Mouse (Mus musculus) small intestine, adult 2 months (tissue): ENCODE measurements at regions not wholly inside any gene's neighbourhood (a gene's known extent, or its start where the extent isn't known, plus 50 kb on each side); places are given as distances from the start of the nearest gene placed in this dataset.
A peak's percentile ranks its signal among the peaks of the same experiment; 100 is the strongest.

ENCODE experiments used
- H3K27ac ChIP-seq: fragments of 200-500 bp; 2 replicates; pipeline ENCODE4 v1.5.1; 2012; ENCODE audit warnings: low read depth, low read length, control low read depth, inconsistent platforms; ENCODE audit not compliant: insufficient read depth
- H3K27me3 ChIP-seq: fragments of 200-500 bp; 2 replicates; pipeline ENCODE4 v1.6.1; 2012; ENCODE audit warnings: mild to moderate bottlenecking, moderate library complexity, low read length, inconsistent platforms; ENCODE audit not compliant: control insufficient read depth, insufficient read depth
- H3K36me3 ChIP-seq: fragments of 200-500 bp; 2 replicates; pipeline ENCODE4 v1.6.1; 2012; ENCODE audit warnings: mild to moderate bottlenecking, low read length, control low read depth, inconsistent platforms; ENCODE audit not compliant: control insufficient read depth, insufficient read depth
- H3K4me1 ChIP-seq: fragments of 200-500 bp; 2 replicates; pipeline ENCODE4 v1.6.1; 2012; ENCODE audit warnings: low read length, inconsistent platforms, mixed read lengths; ENCODE audit not compliant: control insufficient read depth, insufficient read depth, insufficient read length
- H3K4me3 ChIP-seq: fragments of 200-500 bp; 2 replicates; pipeline ENCODE4 v1.5.1; 2012; ENCODE audit warnings: low read depth, mild to moderate bottlenecking, control low read depth, inconsistent platforms, low read length, moderate library complexity
- CTCF ChIP-seq: fragments of 200-500 bp; IDR thresholded peaks from 2 replicates; pipeline ENCODE4 v1.5.1; 2012; ENCODE audit warnings: low read depth, mild to moderate bottlenecking, control low read depth, inconsistent platforms, low read length, moderate library complexity, mixed read lengths; ENCODE audit not compliant: insufficient replicate concordance, insufficient read length; ENCODE audit errors: extremely low read depth
- POLR2A ChIP-seq: fragments of 200-500 bp; IDR thresholded peaks from 2 replicates; pipeline ENCODE4 v1.6.1; 2012; ENCODE audit warnings: low read depth, mild to moderate bottlenecking, control low read depth, inconsistent platforms, low read length, moderate library complexity
- WGBS: fragments of 180-500 bp; shearing (Covaris S2); methylation state at CpG from one replicate; pipeline ENCODE4 v1.1.7; 2018; 5-methylcytosine and 5-hydroxymethylcytosine counted together

DNA sequence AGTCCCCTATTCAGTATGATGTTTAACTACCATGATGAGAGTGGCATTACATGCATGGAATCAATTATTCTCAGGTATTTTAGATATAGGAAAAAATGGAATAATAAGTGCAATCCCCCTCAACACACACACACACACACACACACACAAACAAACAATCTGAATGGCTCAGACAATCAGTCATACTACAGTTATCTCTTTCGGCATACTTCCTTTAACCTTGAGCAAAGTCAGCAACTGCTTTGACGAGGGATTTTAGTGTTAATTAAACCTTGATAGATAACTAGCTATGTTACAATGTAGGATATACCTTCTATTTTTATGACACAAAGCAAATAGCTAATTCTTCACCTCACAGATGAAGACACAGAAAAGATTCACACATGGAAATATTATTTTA, 312.1 kb downstream of the Tex13c3 start:
- no peak overlapping the region for H3K27ac ChIP-seq
- TF ChIP-seq CTCF = no peak
- TF ChIP-seq POLR2A = no peak
- no peaks in the 10 kb centered on the region for H3K4me1 ChIP-seq
- 24% methylated on average over 2 of the region's 2 CpGs for WGBS
- no peaks in the 10 kb centered on the region for H3K27me3 ChIP-seq
- H3K4me3 ChIP-seq = no peak overlapping the region
- H3K36me3 ChIP-seq = no peaks in the 10 kb centered on the region

- Histone ChIP-seq H3K27me3 (no peaks in the 10 kb centered on the region), H3K4me3 (no peak overlapping the region), H3K4me1 (no peaks in the 10 kb centered on the region), H3K36me3 (no peaks in the 10 kb centered on the region), H3K27ac (no peak overlapping the region)
- 28% methylated on average over 5 of the region's 5 CpGs for WGBS
- TF ChIP-seq CTCF (no peak), POLR2A (no peak)
Observed at GRCm38 (mm10) chrX:19168546-19168945, 312.6 kb downstream of the Tex13c3 start.

- TF ChIP-seq POLR2A (no peak), CTCF (no peak)
- no peak overlapping the region for H3K27ac ChIP-seq
- H3K36me3 ChIP-seq = no peaks in the 10 kb centered on the region
- no peaks in the 10 kb centered on the region for H3K27me3 ChIP-seq
- no peak overlapping the region for H3K4me3 ChIP-seq
- H3K4me1 ChIP-seq = no peaks in the 10 kb centered on the region
- 79% methylated on average over 1 of the region's 1 CpGs for WGBS
Observed at GRCm38 (mm10) chrX:19168111-19168510, 313.0 kb downstream of the Tex13c3 start.

DNA sequence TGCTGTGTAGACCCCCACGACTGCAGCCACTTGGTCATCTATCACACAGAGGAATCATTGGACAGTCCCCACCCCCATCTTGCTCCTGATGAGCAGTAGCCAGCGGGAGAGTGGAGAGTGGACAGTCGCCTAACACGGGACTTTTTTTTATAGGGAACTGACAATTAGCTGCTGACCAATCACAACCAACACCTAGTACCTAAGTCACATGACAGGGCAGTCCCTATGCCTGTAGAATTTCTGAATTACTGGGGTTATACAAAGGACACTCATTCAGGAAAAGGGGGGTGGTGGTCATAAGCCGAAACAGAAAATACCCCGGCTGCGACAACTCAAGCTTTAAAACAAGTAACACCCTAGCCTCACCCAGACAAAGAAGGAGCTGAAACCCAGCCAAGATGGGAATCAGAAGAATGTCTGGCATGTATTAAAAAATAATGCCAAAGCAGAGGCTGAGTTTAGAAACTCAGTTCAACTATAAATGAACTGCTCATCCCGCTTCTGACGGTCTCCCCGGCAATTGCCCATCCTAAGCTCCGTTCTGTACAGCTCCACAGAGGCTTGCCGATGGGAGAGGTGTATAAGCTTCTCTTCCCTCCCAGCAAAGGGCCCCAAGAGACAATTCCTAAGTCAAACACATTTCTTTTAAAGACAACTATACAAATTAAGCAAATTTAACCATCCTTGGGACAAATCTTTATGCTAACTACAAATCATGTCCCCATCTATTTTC, 313.8 kb downstream of the Tex13c3 start:
- peak overlapping the region; percentile 46; the same call in 1 of the 2 replicates for H3K27ac ChIP-seq
- no peaks in the 10 kb centered on the region for H3K4me1 ChIP-seq
- WGBS = 72% methylated on average over 12 of the region's 12 CpGs

DNA sequence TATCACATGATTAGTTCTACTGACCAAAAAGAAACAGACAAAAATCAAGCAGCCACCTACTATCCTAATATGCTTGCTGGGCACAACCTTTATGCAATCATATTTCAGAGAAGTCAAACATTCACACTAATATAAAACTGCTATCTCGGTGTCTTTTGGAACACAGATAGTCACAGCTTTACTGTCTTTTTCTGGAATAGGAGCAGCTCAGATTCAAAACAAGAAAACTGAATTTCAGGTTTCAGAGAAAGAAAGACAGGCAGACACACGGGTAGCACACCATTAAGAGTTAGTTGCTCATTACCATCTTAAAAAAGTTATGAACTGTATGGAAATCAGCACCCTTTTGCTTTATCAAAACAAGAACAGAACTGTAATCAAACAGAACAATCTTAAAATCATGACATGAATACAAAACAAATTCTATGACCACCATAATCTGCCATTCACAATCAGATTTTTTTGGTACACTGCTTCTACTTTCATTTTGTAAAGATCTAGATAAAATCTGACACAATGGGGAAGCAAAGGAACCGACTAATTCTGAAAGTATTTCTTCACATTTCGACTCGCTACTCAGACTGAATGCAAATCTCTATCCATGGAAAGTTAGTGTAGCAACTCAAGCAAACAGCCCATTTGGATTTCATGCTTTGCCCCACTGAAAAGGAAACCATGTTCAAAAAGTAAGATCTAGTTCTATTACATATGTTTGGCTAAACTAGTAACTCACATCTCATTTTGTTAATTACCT, 315.1 kb downstream of the Tex13c3 start:
- 60% methylated on average over 5 of the region's 5 CpGs for WGBS
- TF ChIP-seq POLR2A (no peak), CTCF (no peak)
- H3K4me1 ChIP-seq = no peaks in the 10 kb centered on the region
- no peaks in the 10 kb centered on the region for H3K36me3 ChIP-seq
- H3K27me3 ChIP-seq = no peaks in the 10 kb centered on the region
- H3K4me3 ChIP-seq = no peak overlapping the region
- H3K27ac ChIP-seq = no peak overlapping the region

More for the DNA sequence above, 313.8 kb downstream of the Tex13c3 start:
- H3K27me3 ChIP-seq = no peaks in the 10 kb centered on the region
- H3K4me3 ChIP-seq = peak overlapping the region; percentile 40
- TF ChIP-seq CTCF (no peak), POLR2A (no peak)
- H3K36me3 ChIP-seq = no peaks in the 10 kb centered on the region

GRCm38 (mm10) chrX:19164151-19164550, 317.0 kb downstream of the Tex13c3 start:
- WGBS = 79% methylated on average over 5 of the region's 5 CpGs
- no peaks in the 10 kb centered on the region for H3K36me3 ChIP-seq
- H3K27ac ChIP-seq = no peak overlapping the region
- H3K4me1 ChIP-seq = no peaks in the 10 kb centered on the region
- no peaks in the 10 kb centered on the region for H3K27me3 ChIP-seq
- TF ChIP-seq POLR2A = no peak
- no peak for TF ChIP-seq CTCF
- H3K4me3 ChIP-seq = no peak overlapping the region

DNA sequence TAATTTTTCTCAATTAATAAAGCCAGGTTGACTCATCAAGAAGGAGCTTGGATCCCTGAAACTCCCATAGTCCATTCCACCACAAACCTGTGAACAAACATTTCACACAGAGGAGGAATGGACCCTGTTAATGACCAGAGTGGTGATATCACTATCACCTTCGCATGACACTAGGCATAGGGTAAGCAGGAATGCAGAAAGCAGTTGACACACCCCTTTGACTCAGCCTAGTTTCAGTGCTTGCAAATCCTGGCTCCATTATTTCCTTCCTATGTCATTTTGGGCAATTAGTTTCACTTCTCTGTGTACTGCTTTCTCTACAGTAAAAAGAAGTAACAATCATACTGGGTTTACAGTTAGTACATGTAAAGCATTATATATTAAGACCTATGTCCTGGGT, 318.2 kb downstream of the Tex13c3 start:
- WGBS = 19% methylated on average over 1 of the region's 1 CpGs
- Histone ChIP-seq H3K36me3 (no peaks in the 10 kb centered on the region), H3K27ac (no peak overlapping the region)

More for the DNA sequence above, 318.2 kb downstream of the Tex13c3 start:
- no peaks in the 10 kb centered on the region for H3K27me3 ChIP-seq
- no peak overlapping the region for H3K4me3 ChIP-seq
- TF ChIP-seq CTCF (no peak), POLR2A (no peak)
- no peaks in the 10 kb centered on the region for H3K4me1 ChIP-seq
